Mouse (Mus musculus) MEL (cell line): ENCODE data around the gene Mcu. TPM values are rescaled to one million over a fixed set of nuclear protein-coding genes. Genes with fewer than 3 reads are reported as not detected.

ENCODE experiments used
- DNase-seq: peaks from one replicate; pipeline ENCODE4 v3.0.0; 2011; ENCODE audit warnings: low read depth, low spot score
- H3K27ac ChIP-seq: 2 replicates; pipeline ENCODE4 v1.5.1; 2012; ENCODE audit warnings: low read depth, mild to moderate bottlenecking, control low read depth, low read length, moderate library complexity; ENCODE audit not compliant: control insufficient read depth
- H3K27me3 ChIP-seq, 2 experiments: fragments of 150-350 bp in 1 of 2; sonication (generic) in 1 of 2; 2 replicates each; pipeline ENCODE4 v1.6.1; 2012; ENCODE audit warnings: low read length in 2 of 2, mild to moderate bottlenecking in 2 of 2, improper control_type of control experiment in 1 of 2, moderate library complexity in 1 of 2; ENCODE audit not compliant: insufficient read depth in 2 of 2, control insufficient read depth in 1 of 2
- H3K36me3 ChIP-seq, 2 experiments: 2 replicates each; pipeline ENCODE4 v1.6.1; 2012 to 2014; ENCODE audit warnings: low read length in 2 of 2, improper control_type of control experiment in 1 of 2, inconsistent platforms in 1 of 2, mild to moderate bottlenecking in 1 of 2; ENCODE audit not compliant: insufficient read depth in 2 of 2, control insufficient read depth in 1 of 2
- H3K4me1 ChIP-seq, 2 experiments: fragments of 150-350 bp in 1 of 2; sonication (generic) in 1 of 2; 2 replicates each; pipeline ENCODE4 v1.6.1; 2012; ENCODE audit warnings: low read length in 2 of 2, improper control_type of control experiment in 1 of 2, mild to moderate bottlenecking in 1 of 2; ENCODE audit not compliant: insufficient read depth in 2 of 2, control insufficient read depth in 1 of 2
- H3K4me3 ChIP-seq, 2 experiments: fragments of 150-350 bp in 1 of 2; sonication (generic) in 1 of 2; 2 replicates each; pipeline ENCODE4 v1.5.1; 2012; ENCODE audit warnings: low read depth in 2 of 2, low read length in 2 of 2, mild to moderate bottlenecking in 2 of 2, moderate library complexity in 2 of 2, control low read depth in 1 of 2, improper control_type of control experiment in 1 of 2; ENCODE audit not compliant: control insufficient read depth in 1 of 2, insufficient read depth in 1 of 2
- H3K79me2 ChIP-seq: 2 replicates; pipeline ENCODE4 v1.6.1; 2012; ENCODE audit warnings: mild to moderate bottlenecking, low read length, moderate library complexity; ENCODE audit not compliant: control insufficient read depth, poor library complexity, insufficient read depth
- H3K9ac ChIP-seq: 2 replicates; pipeline ENCODE4 v1.6.1; 2012; ENCODE audit warnings: low read depth, mild to moderate bottlenecking, control low read depth, low read length, moderate library complexity; ENCODE audit not compliant: control insufficient read depth, poor library complexity, severe bottlenecking
- H3K9me3 ChIP-seq: fragments of 150-350 bp; sonication (generic); replicated peaks from 2 replicates; pipeline ENCODE4 v1.6.1; 2012; ENCODE audit warnings: mild to moderate bottlenecking, low read length, improper control_type of control experiment, moderate library complexity; ENCODE audit not compliant: insufficient read depth
- ELF1 ChIP-seq: IDR thresholded peaks from 2 replicates; pipeline ENCODE4 v1.6.1; 2014; ENCODE audit warnings: low read depth, mild to moderate bottlenecking, inconsistent platforms, low read length, improper control_type of control experiment, moderate library complexity
- EP300 ChIP-seq, 2 experiments: IDR thresholded peaks; 2 replicates each; pipeline ENCODE4 v1.6.1; 2011; ENCODE audit warnings: improper control_type of control experiment in 2 of 2, low read length in 2 of 2, low read depth in 1 of 2, mild to moderate bottlenecking in 1 of 2
- ETS1 ChIP-seq: IDR thresholded peaks from 2 replicates; pipeline ENCODE4 v1.6.1; 2012; ENCODE audit warnings: low read depth, mild to moderate bottlenecking, inconsistent platforms, low read length, improper control_type of control experiment, moderate library complexity
- GATA1 ChIP-seq: IDR thresholded peaks from 2 replicates; pipeline ENCODE4 v1.6.1; 2011; ENCODE audit warnings: low read depth, low read length, improper control_type of control experiment
- JUND ChIP-seq: IDR thresholded peaks from 2 replicates; pipeline ENCODE4 v1.6.1; 2011; ENCODE audit warnings: low read depth, mild to moderate bottlenecking, improper control_type of control experiment, low read length
- KAT2A ChIP-seq: conservative IDR thresholded peaks from 2 replicates; pipeline ENCODE4 v1.6.1; 2012; ENCODE audit warnings: low read depth, low read length, improper control_type of control experiment, inconsistent platforms
- MXI1 ChIP-seq: IDR thresholded peaks from 2 replicates; pipeline ENCODE4 v1.6.1; 2011; ENCODE audit warnings: mild to moderate bottlenecking, low read depth, low read length, improper control_type of control experiment
- NRF1 ChIP-seq: IDR thresholded peaks from 2 replicates; pipeline ENCODE4 v1.6.1; 2014; ENCODE audit warnings: low read depth, mild to moderate bottlenecking, inconsistent platforms, low read length, improper control_type of control experiment, moderate library complexity; ENCODE audit not compliant: poor library complexity, insufficient read depth, severe bottlenecking
- RAD21 ChIP-seq: IDR thresholded peaks from 2 replicates; pipeline ENCODE4 v1.6.1; 2011; ENCODE audit warnings: mild to moderate bottlenecking, low read depth, low read length, improper control_type of control experiment
- RCOR1 ChIP-seq: IDR thresholded peaks from 2 replicates; pipeline ENCODE4 v1.6.1; 2012; ENCODE audit warnings: low read depth, mild to moderate bottlenecking, inconsistent platforms, low read length, improper control_type of control experiment
- SIN3A ChIP-seq: IDR thresholded peaks from 2 replicates; pipeline ENCODE4 v1.6.1; 2012; ENCODE audit warnings: low read length, improper control_type of control experiment, inconsistent platforms
- TAL1 ChIP-seq: IDR thresholded peaks from 2 replicates; pipeline ENCODE4 v1.6.1; 2012; ENCODE audit warnings: mild to moderate bottlenecking, inconsistent platforms, low read length, moderate library complexity, mixed read lengths
- TCF12 ChIP-seq: IDR thresholded peaks from 2 replicates; pipeline ENCODE4 v1.6.1; 2014; ENCODE audit warnings: low read depth, mild to moderate bottlenecking, inconsistent platforms, low read length, improper control_type of control experiment, moderate library complexity
- USF2 ChIP-seq, 2 experiments: IDR thresholded peaks; 2 replicates each; pipeline ENCODE4 v1.6.1; 2011 to 2012; ENCODE audit warnings: improper control_type of control experiment in 2 of 2, low read length in 2 of 2, borderline replicate concordance in 1 of 2, inconsistent platforms in 1 of 2, low read depth in 1 of 2, mild to moderate bottlenecking in 1 of 2; ENCODE audit not compliant: insufficient read depth in 1 of 2
- polyA plus RNA-seq, 2 experiments: library from polyadenylated mRNA; stranded (reverse) in 1 of 2; unstranded in 1 of 2; fragments of >175 nt in 1 of 2; fragments of >200 nt in 1 of 2; gene quantifications; 2 replicates each; pipeline versions ENCODE4 v1.2.1 to v1.2.4; 2012; ENCODE audit warnings: low replicate concordance in 2 of 2, low read depth in 1 of 2; ENCODE audit not compliant: insufficient read length in 2 of 2, insufficient read depth in 1 of 2, missing spikeins in 1 of 2
- total RNA-seq: library from RNA; depleted of rRNA; stranded (reverse); fragments of 300-350 nt; gene quantifications from 2 replicates; pipeline ENCODE4 v1.2.3, GENCODE M21; 2012

The Mcu gene
- total and polyA plus RNA-seq, 3 experiments, result 7.7 to 9.4 TPM; not detected in 1

DNA sequence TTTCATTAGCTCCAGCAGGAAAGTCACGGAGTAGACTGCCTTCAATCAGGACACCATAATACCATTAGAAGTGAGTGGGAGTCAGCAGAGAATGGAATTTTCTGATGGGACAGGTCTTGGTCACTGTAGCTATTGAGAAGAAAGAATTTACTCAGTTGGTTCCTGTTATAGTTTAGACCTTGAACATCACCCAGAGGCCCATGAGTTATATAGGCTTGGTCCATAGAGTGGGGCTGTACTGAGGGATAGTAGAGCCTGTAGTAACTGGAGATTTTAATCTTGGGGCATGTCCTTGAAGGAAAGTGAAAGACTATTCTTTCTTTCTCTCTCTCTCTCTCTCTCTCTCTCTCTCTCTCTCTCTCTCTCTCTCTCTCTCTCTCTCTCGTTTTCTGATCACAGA lies 28.2 kb upstream of the Mcu start:
- Histone ChIP-seq H3K9me3 (no peaks in the 10 kb centered on the region), H3K4me3 (peak overlapping the region; percentile 23 to 46), H3K27ac (peak overlapping the region; percentile 46), H3K36me3 (peaks cover 0 to 13% of the 10 kb centered on the region in 2 experiments; a peak in 2 of 4 replicates), H3K4me1 (peaks cover 10 to 19% of the 10 kb centered on the region in 2 experiments), H3K79me2 (no peaks in the 10 kb centered on the region), H3K27me3 (no peaks in the 10 kb centered on the region), H3K9ac (peak overlapping the region; percentile 13; the same call in 1 of the 2 replicates)
- TF ChIP-seq KAT2A (no peak), RAD21 (no peak), ELF1 (no peak), USF2 (IDR thresholded peaks at IDR 0.05; ENCODE audit: borderline replicate concordance in 1 of 2, insufficient read depth in 1 of 2, low read depth in 1 of 2, low read length in 2 of 2) (no peak), MXI1 (no peak), NRF1 (0 out of 2 replicates have a peak, but pooled peaks have one; percentile 0)
- peak; percentile 52 for DNase-seq

GRCm38 (mm10) chr10:59643645-59644044 lies 27.2 kb upstream of the Mcu start:
- no peaks in the 10 kb centered on the region for H3K27me3 ChIP-seq
- H3K4me1 ChIP-seq, result peaks cover 10 to 19% of the 10 kb centered on the region in 2 experiments
- H3K9ac ChIP-seq, result peak overlapping the region; percentile 48
- peak; percentile 48 for DNase-seq
- no peaks in the 10 kb centered on the region for H3K9me3 ChIP-seq
- H3K79me2 ChIP-seq, result no peaks in the 10 kb centered on the region
- H3K4me3 ChIP-seq, result peak overlapping the region; percentile 39 to 51
- no peak for TF ChIP-seq TAL1
- TF ChIP-seq RCOR1, result peak; percentile 16; the same call in 1 of the 2 replicates
- no peak for TF ChIP-seq JUND
- H3K27ac ChIP-seq, result no peak overlapping the region
- H3K36me3 ChIP-seq, result peaks cover 0 to 13% of the 10 kb centered on the region in 2 experiments; a peak in 2 of 4 replicates

DNA sequence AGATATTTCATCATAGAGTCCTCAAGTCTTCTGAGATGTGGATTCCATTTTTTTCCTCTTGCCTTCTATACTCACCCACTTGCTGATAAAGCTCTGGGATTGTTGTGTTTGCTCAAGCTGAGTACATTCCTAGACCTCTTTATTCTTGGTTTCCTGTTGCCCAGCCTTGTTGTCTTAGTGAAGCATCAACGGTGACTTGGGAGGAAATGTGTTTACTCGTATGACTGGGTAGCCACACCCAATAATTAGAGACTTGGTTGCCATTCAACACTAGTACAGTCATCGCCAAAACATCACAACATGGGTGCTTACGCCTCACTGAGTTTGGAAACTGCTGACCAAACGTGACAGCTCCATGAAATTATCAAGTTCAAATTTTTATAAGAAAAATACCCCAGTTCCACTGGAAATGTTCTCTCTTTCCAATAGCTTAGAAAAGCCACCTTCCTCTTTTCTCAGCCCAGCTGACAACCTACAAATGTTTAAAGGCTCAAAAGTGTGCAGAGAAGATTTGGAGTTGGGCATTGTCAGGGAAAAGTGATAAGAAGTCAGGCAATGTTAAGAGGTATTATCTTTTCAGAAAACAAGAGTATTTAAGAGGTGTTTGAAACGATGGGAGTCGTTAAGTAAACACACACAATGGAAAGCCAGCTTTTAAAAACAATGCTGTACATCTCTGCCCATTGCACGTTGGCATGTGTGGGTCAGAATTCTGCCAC lies 26.3 kb upstream of the Mcu start:
- Histone ChIP-seq H3K27me3 (no peaks in the 10 kb centered on the region), H3K4me1 (peaks cover 10 to 19% of the 10 kb centered on the region in 2 experiments), H3K9me3 (no peaks in the 10 kb centered on the region), H3K4me3 (peak overlapping the region; percentile 39 to 51), H3K79me2 (no peaks in the 10 kb centered on the region), H3K9ac (no peak overlapping the region), H3K27ac (peak overlapping the region; percentile 42), H3K36me3 (peaks cover 0 to 13% of the 10 kb centered on the region in 2 experiments; a peak in 2 of 4 replicates)
- TF ChIP-seq SIN3A, result peak; percentile 66
- TF ChIP-seq KAT2A, result no peak
- peak; percentile 90 for TF ChIP-seq GATA1
- no peak for TF ChIP-seq NRF1
- peak; percentile 94 for TF ChIP-seq ETS1
- peak; percentile 14 for TF ChIP-seq MXI1
- peak; percentile 58 for TF ChIP-seq TAL1
- peak; percentile 79 to 80 for TF ChIP-seq EP300 (IDR thresholded peaks at IDR 0.05; ENCODE audit: low read depth in 1 of 2, low read length in 2 of 2)
- TF ChIP-seq TCF12, result peak; percentile 88
- DNase-seq, result peak; percentile 73
